Mouse (Mus musculus): ENCODE measurements at regions not wholly inside any gene's neighbourhood (a gene's known extent, or its start where the extent isn't known, plus 50 kb on each side); places are given as distances from the start of the nearest gene placed in this dataset.
"Not testable (repeated sequence)": the region's sequence is repeated elsewhere in the genome, so short reads cannot be mapped to it uniquely, and the experiment has no call there.

DNA sequence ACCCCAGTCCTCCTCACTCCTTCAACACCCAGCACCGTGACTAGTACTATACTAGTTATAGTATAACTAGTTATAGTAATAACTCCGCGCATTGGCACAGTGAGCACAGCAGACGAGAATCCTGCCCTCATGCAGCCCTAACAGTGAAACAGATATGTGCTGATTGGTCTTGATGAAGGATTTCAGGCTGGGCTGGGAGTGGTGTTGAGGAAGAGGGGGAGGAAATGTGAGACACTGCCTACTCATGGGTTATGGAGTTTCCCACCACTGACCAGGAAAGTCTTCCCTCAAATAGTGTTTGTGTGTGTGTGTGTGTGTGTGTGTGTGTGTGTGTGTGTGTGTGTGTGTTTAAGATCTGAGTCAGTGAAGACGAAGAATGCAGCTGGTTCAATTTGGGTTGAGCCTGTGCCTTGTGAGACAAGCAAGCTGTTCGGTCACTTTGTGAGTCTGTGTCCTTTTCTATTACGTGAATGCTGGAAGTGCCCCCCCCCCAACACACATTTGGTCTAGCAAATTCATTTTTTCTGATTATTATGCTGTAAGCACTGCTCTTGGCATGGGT, 185.9 kb upstream of the Kit start:
- ATAC-seq: 0 out of 2 replicates have a peak, but pooled peaks have one; percentile 15
- Histone ChIP-seq H3K27me3 (replicated peaks) (no peaks in the 10 kb centered on the region), H3K4me1 (replicated peaks) (0 out of 2 replicates have a peak, but pooled peaks cover 7% of the 10 kb centered on the region), H3K4me2 (replicated peaks) (no peak overlapping the region), H3K36me3 (no peaks in the 10 kb centered on the region), H3K4me3 (replicated peaks) (no peak overlapping the region), H3K9me3 (no peaks in the 10 kb centered on the region), H3K27ac (no peak overlapping the region), H3K9ac (no peak overlapping the region)
- 81% methylated on average over 7 of the region's 7 CpGs for WGBS

DNA sequence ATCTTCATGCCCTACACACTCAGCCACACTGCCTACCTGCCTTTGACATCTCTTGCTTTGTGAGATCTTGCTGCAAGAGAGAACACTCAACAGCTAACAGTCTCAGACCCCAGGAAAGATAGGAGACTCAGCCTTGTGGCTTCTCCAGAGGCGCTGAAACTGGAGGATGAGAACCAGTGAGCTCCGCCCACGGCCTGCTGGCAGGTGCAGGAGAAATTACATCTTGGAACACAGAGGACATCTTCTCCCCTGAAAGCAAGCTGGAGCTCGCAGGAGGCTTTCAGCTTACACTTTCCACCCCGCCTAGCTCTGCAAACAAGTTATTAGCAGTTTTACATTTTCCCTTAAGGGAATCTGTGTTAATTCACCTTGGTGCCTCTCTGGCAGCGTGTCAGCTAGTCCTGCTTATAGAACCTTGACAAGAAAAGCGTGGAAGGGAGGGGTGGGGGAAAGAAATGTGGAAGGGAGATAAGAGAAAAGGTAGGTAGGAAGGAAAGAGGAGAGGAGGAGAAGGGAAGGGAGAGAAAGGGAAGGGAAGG, 185.2 kb upstream of the Kit start:
- ATAC-seq: no peak
- H3K9ac ChIP-seq: no peak overlapping the region
- H3K36me3 ChIP-seq: no peaks in the 10 kb centered on the region
- 57% methylated on average over 7 of the region's 7 CpGs for WGBS
- no peaks in the 10 kb centered on the region for H3K9me3 ChIP-seq
- no peak overlapping the region for H3K4me3 ChIP-seq (replicated peaks)
- no peak overlapping the region for H3K4me2 ChIP-seq (replicated peaks)
- 0 out of 2 replicates have a peak, but pooled peaks cover 7% of the 10 kb centered on the region for H3K4me1 ChIP-seq (replicated peaks)
- H3K27me3 ChIP-seq (replicated peaks): no peaks in the 10 kb centered on the region
- no peak overlapping the region for H3K27ac ChIP-seq

DNA sequence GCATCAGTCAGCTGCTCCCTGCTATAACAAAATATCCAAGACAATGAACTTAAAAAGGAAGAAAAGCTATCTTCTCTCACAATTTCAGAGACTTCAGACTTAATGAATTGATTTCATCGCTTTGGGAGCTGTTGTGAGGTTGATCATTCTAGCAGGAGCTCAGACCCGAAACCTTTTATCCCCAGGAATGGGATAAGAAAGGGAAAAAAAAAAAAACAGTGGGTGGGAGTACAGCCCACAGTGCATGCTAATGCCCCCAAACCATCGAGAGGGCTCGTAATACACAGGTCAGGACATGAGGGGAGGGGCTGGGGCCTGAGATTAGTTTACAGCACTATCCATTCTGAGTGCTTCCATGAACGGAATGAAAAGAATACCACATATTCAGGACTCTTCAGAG, 175.9 kb upstream of the Kit start:
- Histone ChIP-seq H3K4me2 (replicated peaks) (no peak overlapping the region), H3K36me3 (no peaks in the 10 kb centered on the region), H3K9me3 (no peaks in the 10 kb centered on the region), H3K9ac (no peak overlapping the region), H3K4me1 (replicated peaks) (no peaks in the 10 kb centered on the region), H3K27ac (no peak overlapping the region), H3K4me3 (replicated peaks) (no peak overlapping the region), H3K27me3 (replicated peaks) (no peaks in the 10 kb centered on the region)
- no peak for ATAC-seq
- 88% methylated on average over 5 of the region's 5 CpGs for WGBS

DNA sequence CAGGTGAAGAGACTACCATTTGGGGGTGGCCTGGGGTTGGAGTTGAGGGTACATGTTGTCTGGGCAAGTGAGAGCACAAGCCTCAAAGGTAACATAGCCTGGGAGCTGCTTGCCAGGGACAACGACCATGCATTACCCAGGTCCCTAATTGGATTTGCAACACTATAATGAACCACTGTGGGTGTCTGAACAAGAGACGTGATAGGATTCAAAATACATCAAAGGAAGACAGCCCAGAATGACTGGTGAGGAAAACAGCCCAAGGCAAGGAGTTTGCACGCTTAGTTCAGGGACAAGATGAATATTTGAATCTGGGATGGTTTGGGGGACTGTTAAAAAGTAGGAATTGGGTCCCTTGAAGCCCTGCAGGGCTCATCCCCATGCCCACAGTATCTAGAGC, 173.0 kb upstream of the Kit start:
- 75% methylated on average over 3 of the region's 3 CpGs for WGBS
- Histone ChIP-seq H3K4me1 (replicated peaks) (no peaks in the 10 kb centered on the region; the same call in 1 of the 2 replicates), H3K4me2 (replicated peaks) (no peak overlapping the region), H3K4me3 (replicated peaks) (no peak overlapping the region), H3K36me3 (no peaks in the 10 kb centered on the region), H3K9ac (no peak overlapping the region), H3K9me3 (no peaks in the 10 kb centered on the region), H3K27me3 (replicated peaks) (no peaks in the 10 kb centered on the region), H3K27ac (no peak overlapping the region)
- ATAC-seq: no peak

DNA sequence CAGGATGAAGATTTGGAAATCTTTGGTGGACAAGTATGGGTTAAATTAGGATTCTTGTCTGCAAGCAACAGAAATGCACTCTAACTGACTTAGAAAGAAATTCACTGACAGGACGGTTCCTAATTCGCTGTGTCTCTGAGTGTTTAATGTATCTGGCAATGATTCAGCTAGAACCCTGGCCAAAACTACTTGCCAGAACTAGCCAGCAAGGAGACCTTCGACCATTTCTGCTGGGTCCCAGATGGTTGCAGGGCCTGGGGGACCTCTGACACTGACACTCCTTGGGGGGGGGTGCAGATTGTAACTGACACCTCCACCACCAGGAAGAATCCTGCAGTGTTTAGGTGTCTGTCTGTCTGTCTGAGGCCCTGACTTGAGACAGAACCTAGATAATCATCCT, 172.1 kb upstream of the Kit start:
- Histone ChIP-seq H3K36me3 (no peaks in the 10 kb centered on the region), H3K4me3 (replicated peaks) (no peak overlapping the region), H3K27ac (no peak overlapping the region), H3K4me1 (replicated peaks) (no peaks in the 10 kb centered on the region; the same call in 1 of the 2 replicates), H3K4me2 (replicated peaks) (no peak overlapping the region), H3K27me3 (replicated peaks) (no peaks in the 10 kb centered on the region), H3K9ac (no peak overlapping the region), H3K9me3 (no peaks in the 10 kb centered on the region)
- no peak for ATAC-seq
- 43% methylated on average over 3 of the region's 3 CpGs for whole genome bisulfite sequencing

DNA sequence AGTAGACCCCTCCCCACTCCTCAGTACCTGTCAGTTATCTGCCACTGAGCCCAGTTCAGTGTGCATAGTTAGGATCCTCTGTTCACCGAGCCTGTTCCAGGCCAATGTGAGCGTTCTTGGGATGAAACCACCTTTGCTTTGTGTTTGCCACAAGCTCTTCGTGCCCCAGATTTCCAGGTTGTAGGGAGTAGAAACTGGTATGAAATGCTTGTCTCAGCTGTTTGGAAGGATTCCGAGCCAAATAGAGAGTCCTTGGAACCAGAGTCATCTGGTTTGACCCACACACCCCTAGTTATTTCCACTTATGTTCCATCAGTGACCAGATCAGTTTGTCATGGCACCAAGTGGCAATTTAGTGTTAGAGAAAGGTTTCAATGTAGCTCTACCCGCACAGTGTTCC, 171.2 kb upstream of the Kit start:
- Histone ChIP-seq H3K36me3 (no peaks in the 10 kb centered on the region), H3K9me3 (no peaks in the 10 kb centered on the region), H3K4me1 (replicated peaks) (no peaks in the 10 kb centered on the region; the same call in 1 of the 2 replicates), H3K4me3 (replicated peaks) (no peak overlapping the region), H3K9ac (no peak overlapping the region), H3K4me2 (replicated peaks) (no peak overlapping the region), H3K27me3 (replicated peaks) (no peaks in the 10 kb centered on the region), H3K27ac (no peak overlapping the region)
- ATAC-seq: no peak
- WGBS: 84% methylated on average over 5 of the region's 5 CpGs

DNA sequence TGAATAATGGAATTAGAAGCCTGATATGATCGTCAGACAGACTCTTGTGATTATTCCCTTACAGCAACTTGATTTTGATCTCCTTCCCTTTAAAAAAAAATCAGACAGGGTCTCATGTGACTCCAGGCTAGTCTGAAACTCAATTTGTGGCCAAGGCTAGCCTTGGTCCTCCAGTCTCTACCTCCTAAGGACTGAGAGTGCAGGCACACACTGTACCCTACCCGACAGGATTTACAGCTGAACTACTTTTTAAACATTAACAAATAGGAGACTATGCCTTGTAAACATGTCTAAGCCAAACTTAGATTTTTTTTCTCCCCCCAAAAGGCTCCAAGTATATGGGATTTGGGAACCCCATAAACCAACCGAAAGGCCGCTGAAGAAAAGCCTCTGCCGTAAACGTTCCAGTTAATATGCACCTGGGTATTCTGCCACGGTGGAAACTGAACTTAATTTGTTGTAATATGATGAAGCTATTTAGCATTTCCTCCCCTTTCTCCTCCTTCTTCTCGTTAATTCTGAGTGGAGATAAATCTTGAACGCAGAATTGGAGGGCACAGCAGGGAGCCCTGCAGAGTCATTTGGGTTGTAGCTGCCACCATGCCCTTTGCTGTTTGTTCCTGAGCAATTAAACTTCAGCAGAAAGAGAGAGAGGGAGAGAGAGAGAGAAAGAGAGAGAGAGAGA, 170.0 kb upstream of the Kit start:
- no peak overlapping the region for H3K4me2 ChIP-seq (replicated peaks)
- no peaks in the 10 kb centered on the region; the same call in 1 of the 2 replicates for H3K4me1 ChIP-seq (replicated peaks)
- ATAC-seq: no peak
- H3K4me3 ChIP-seq (replicated peaks): no peak overlapping the region
- no peaks in the 10 kb centered on the region for H3K9me3 ChIP-seq
- no peaks in the 10 kb centered on the region for H3K27me3 ChIP-seq (replicated peaks)
- no peaks in the 10 kb centered on the region for H3K36me3 ChIP-seq
- WGBS: 52% methylated on average over 9 of the region's 9 CpGs
- no peak overlapping the region for H3K27ac ChIP-seq
- H3K9ac ChIP-seq: no peak overlapping the region; the same call in 1 of the 2 replicates

DNA sequence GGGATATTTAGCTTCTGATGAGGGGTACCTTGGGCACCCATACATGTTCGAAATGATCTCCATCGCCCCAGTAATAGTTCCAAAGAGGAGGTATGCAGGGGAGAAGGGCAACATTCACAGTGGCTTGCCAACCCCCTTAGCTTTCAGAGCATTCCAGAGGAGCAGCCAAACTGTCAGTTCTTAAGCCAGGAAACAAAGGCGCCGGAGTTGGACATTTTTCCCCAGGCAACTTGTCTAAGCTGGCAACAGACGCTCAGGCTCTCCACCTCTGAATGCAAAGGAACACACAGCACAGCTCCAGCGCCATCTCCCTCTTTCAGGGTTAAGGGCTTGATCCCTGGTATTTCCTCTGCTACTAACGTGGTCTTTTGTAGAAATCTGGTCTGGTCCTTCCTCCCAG, 169.2 kb upstream of the Kit start:
- Histone ChIP-seq H3K27me3 (replicated peaks) (no peaks in the 10 kb centered on the region), H3K4me3 (replicated peaks) (no peak overlapping the region), H3K36me3 (no peaks in the 10 kb centered on the region), H3K9me3 (no peaks in the 10 kb centered on the region), H3K4me1 (replicated peaks) (no peaks in the 10 kb centered on the region; the same call in 1 of the 2 replicates), H3K4me2 (replicated peaks) (no peak overlapping the region), H3K9ac (no peak overlapping the region), H3K27ac (no peak overlapping the region)
- ATAC-seq: no peak
- 57% methylated on average over 7 of the region's 7 CpGs for WGBS

DNA sequence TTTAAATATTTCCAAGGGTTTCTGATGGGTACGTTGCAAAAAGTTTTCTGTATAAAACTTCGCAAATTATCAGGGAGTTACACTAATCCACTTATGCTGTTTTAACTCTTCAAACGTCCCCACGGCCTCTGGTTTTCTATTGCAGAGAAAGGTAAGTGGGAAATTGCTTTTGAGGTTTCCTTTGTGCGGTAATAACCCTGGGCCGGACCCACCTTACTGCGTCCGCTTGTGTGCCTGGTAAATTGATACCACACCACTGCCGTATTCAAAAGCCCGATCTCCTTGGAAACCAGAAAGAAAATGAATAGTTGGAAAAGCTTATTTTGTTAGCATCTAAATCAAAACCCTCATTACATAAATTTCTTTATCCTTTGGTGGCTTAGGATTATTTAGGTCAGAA, 167.0 kb upstream of the Kit start:
- Histone ChIP-seq H3K27me3 (replicated peaks) (no peaks in the 10 kb centered on the region), H3K9me3 (no peaks in the 10 kb centered on the region), H3K36me3 (no peaks in the 10 kb centered on the region), H3K9ac (no peak overlapping the region), H3K4me1 (replicated peaks) (no peaks in the 10 kb centered on the region; the same call in 1 of the 2 replicates), H3K4me2 (replicated peaks) (no peak overlapping the region), H3K27ac (no peak overlapping the region), H3K4me3 (replicated peaks) (no peak overlapping the region)
- 89% methylated on average over 10 of the region's 10 CpGs for WGBS
- ATAC-seq: no peak

DNA sequence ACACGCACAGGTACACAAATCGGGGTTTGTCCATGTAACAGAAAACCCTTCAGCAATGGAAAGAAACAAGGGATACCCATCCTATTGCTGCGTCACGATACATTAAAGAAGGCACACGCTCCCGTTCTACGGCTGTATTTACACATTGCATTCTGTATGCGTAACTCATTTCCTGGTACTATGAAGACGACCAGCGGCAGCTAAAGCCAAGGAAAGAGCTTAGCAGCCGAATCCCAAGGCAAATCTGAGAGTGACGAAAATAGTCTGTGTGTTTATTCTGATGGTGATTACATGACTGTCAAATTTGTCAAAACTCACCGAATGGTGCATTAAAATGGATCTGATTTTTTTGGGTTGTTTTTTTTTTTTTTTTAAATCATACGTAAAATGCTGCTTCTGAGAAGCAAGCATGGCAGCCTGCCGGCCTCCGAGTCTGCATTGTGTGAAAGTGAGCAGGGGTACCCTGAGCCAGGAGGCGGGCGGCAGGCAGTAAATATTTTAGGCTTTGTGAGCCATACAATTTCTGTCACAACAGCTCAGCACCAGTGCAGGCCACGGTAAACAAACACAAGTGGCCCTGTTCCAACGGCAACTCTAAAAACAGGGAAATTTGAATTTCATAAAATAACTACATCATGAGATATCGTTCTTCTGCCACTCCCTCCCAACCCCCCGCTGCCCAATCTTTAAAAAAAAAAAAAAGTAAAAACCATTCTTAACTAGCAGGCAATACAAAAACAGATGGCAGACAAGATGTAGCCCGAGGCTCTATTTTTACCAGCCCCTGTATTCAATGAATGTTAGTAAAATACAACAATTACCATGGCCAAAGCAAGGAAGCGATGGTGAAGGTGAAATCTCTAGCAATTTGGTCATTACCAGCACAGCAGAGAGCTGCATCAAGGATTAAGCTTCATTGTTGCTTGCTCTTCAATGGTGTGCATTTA, 164.2 kb upstream of the Kit start:
- Histone ChIP-seq H3K4me3 (replicated peaks) (no peak overlapping the region), H3K27me3 (replicated peaks) (no peaks in the 10 kb centered on the region), H3K4me2 (replicated peaks) (no peak overlapping the region), H3K9ac (no peak overlapping the region), H3K27ac (no peak overlapping the region), H3K9me3 (no peaks in the 10 kb centered on the region), H3K4me1 (replicated peaks) (no peaks in the 10 kb centered on the region), H3K36me3 (no peaks in the 10 kb centered on the region)
- no peak for ATAC-seq
- WGBS: 68% methylated on average over 24 of the region's 24 CpGs

DNA sequence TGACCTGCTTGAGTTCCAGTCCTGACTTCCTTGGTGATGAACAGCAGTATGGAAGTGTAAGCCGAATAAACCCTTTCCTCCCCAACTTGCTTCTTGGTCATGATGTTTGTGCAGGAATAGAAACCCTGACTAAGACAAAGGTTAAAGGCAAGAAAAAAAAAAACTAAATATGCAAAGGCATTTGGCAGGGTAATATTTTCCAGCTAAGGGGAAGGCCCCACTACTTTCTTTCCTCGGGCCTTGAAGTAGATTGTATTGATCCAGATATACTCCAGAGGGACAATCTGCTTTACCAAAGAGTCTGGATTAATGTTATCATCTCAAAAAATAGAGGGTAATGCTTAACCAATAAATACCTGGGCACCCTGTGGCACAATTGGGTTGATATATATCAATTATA, 155.4 kb upstream of the Kit start:
- H3K9ac ChIP-seq; H3K4me3 ChIP-seq (replicated peaks); H3K9me3 ChIP-seq; H3K27ac ChIP-seq; ATAC-seq; H3K36me3 ChIP-seq; H3K4me2 ChIP-seq (replicated peaks); H3K4me1 ChIP-seq (replicated peaks); H3K27me3 ChIP-seq (replicated peaks): not testable (repeated sequence)
- WGBS: 88% methylated on average over 2 of the region's 2 CpGs

DNA sequence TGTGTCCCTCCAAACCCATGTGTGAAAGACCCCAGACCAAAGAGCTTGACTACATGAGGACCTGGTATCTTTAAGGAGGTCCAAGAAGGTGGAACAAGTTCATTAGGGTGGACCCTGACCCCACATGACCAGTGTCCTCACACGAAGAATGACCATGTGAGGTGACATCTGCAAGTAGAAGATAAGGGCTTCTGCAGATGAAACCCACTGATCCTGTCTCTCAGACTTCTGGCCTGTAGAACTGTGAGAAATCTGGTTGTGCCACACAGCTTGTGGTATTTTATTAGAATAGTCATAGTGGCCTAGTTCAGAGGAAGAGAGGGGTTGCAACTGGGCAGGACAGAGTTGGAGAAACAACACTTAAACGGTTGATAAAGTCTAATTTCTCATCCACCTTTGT, 141.8 kb upstream of the Kit start:
- Histone ChIP-seq H3K9me3 (no peaks in the 10 kb centered on the region), H3K9ac (no peak overlapping the region), H3K4me2 (replicated peaks) (no peak overlapping the region), H3K36me3 (no peaks in the 10 kb centered on the region), H3K4me3 (replicated peaks) (no peak overlapping the region), H3K27ac (no peak overlapping the region), H3K4me1 (replicated peaks) (no peaks in the 10 kb centered on the region), H3K27me3 (replicated peaks) (no peaks in the 10 kb centered on the region)
- ATAC-seq: no peak
- 83% methylated on average over 2 of the region's 2 CpGs for WGBS
